Mouse (Mus musculus): ENCODE results near the gene Cacna1d. TPM values are rescaled to one million over a fixed set of nuclear protein-coding genes. Genes with fewer than 3 reads are reported as not detected.

The Cacna1d gene
- polyA plus RNA-seq, 1 experiment: not detected

DNA sequence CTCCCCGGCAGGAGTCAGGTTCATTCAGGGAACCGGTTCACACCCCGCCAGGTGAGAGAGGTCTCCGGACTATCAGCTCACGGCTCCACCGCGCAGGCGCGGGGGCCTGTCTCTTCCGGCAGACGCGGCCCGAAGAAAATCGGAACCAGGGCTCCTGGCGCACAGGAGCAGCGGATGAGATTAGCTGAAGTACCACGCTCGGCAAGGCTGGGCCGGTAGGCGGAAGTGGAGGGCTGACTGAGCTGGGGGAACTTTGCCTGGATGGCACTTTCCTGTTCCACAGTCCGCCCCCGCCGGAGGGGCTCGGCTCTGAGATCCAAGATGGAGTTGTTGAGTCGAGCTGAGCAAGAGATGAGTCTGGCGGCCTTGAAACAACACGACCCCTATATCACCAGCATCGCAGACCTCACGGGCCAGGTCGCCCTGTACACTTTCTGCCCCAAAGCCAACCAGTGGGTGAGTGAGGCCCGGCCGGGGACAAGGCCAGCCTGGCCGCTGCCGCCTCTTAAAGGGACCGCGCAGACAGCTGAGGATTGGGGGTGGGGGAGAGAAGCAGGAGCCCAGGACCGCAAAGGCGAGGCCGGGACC is 11.8 kb downstream of the Cacna1d start, which contains the start of gene Dcp1a:
Dcp1a (plus strand) TSS at position 175 of the 588 bp plus-strand sequence.
- TF ChIP-seq USF1 (IDR thresholded peaks at IDR 0.05; ENCODE audit: low read depth): no peak
- no peak for TF ChIP-seq MYOG (IDR thresholded peaks at IDR 0.05; ENCODE audit: control insufficient read depth, extremely low read depth, insufficient read length)
- TF ChIP-seq CEBPB (IDR thresholded peaks at IDR 0.05; ENCODE audit: low read depth): no peak
- TF ChIP-seq MYOD1 (IDR thresholded peaks at IDR 0.05; ENCODE audit: control insufficient read depth, insufficient read length, low read depth): no peak
- peak; percentile 77 for TF ChIP-seq MAX (IDR thresholded peaks at IDR 0.05)
- Histone ChIP-seq H3K4me3 (ENCODE audit: insufficient read depth, poor library complexity, severe bottlenecking) (peak within 1 kb of the TSS; percentile 85), H3K79me2 (ENCODE audit: control insufficient read depth, insufficient read depth) (peaks cover 32% of the 10 kb centered on the region), H3ac (ENCODE audit: control insufficient read depth, insufficient read length, low read depth) (peak within 1 kb of the TSS; percentile 87), H3K36me3 (ENCODE audit: control insufficient read depth, insufficient read depth) (peaks cover 25% of the 10 kb centered on the region), H3K79me3 (ENCODE audit: low read depth) (peaks cover 26% of the 10 kb centered on the region), H3K27me3 (ENCODE audit: control insufficient read depth, insufficient read depth, insufficient read length) (peaks cover 2% of the 10 kb centered on the region)

DNA sequence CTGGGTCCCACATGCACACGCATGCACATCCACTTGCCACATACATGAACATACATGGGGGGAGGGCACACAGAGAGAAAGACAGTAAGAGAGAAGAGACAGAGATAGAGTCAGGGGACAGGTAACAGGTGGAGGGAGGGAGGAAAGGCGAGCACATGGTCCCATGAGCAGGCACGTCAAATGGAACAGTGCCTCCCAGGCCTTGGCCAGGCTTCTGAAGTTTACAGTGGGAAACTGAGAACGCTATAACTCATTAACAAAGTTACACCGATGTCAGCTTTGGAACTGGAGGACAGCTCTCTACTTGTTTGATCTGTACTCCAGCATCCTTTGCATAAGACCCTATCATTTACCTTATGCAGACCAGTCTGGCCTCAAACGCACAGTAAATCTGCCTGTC is 16.8 kb downstream of the Cacna1d start:
- Histone ChIP-seq H3K79me3 (ENCODE audit: low read depth) (no peaks in the 10 kb centered on the region), H3K27me3 (ENCODE audit: control insufficient read depth, insufficient read depth, insufficient read length) (peaks cover 28% of the 10 kb centered on the region), H3K4me3 (ENCODE audit: insufficient read depth, poor library complexity, severe bottlenecking) (no peak overlapping the region), H3K79me2 (ENCODE audit: control insufficient read depth, insufficient read depth) (no peaks in the 10 kb centered on the region), H3ac (ENCODE audit: control insufficient read depth, insufficient read length, low read depth) (no peak overlapping the region), H3K36me3 (ENCODE audit: control insufficient read depth, insufficient read depth) (no peaks in the 10 kb centered on the region)
- TF ChIP-seq FOSL1 (IDR thresholded peaks at IDR 0.05; ENCODE audit: insufficient read depth, low read length, poor library complexity, severe bottlenecking) (no peak), MYOG (IDR thresholded peaks at IDR 0.05; ENCODE audit: control insufficient read depth, extremely low read depth, insufficient read length) (no peak), MYOD1 (IDR thresholded peaks at IDR 0.05; ENCODE audit: control insufficient read depth, insufficient read length, low read depth) (no peak), USF1 (IDR thresholded peaks at IDR 0.05; ENCODE audit: low read depth) (no peak), CTCF (IDR thresholded peaks at IDR 0.05; ENCODE audit: control insufficient read depth, insufficient read depth, insufficient read length) (no peak), CEBPB (IDR thresholded peaks at IDR 0.05; ENCODE audit: low read depth) (no peak), MAX (IDR thresholded peaks at IDR 0.05) (no peak)

DNA sequence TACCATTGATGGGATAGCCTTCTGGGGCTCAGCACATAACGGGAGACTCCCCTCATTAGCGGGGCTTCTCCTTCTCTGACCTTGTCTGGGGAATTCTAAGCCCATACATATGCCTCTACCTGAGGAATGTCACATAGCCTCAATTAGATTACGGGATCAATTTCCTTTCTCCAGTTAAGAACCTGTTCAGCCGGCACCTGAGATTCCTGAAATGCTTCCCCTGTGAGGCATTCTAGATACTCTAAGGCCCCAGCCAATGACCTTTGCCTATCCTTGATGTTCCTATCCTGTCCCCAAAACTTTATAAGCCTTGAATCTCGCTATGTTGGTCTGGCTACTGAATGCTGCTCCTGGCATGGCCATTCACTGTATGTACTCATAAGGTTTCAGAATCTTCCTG is 17.6 kb downstream of the Cacna1d start:
- TF ChIP-seq MYOD1 (IDR thresholded peaks at IDR 0.05; ENCODE audit: control insufficient read depth, insufficient read length, low read depth) (no peak), CTCF (IDR thresholded peaks at IDR 0.05; ENCODE audit: control insufficient read depth, insufficient read depth, insufficient read length) (no peak), MAX (IDR thresholded peaks at IDR 0.05) (no peak), FOSL1 (IDR thresholded peaks at IDR 0.05; ENCODE audit: insufficient read depth, low read length, poor library complexity, severe bottlenecking) (no peak), MYOG (IDR thresholded peaks at IDR 0.05; ENCODE audit: control insufficient read depth, extremely low read depth, insufficient read length) (no peak), CEBPB (IDR thresholded peaks at IDR 0.05; ENCODE audit: low read depth) (no peak)
- H3ac ChIP-seq (ENCODE audit: control insufficient read depth, insufficient read length, low read depth): no peak overlapping the region
- H3K4me3 ChIP-seq (ENCODE audit: insufficient read depth, poor library complexity, severe bottlenecking): no peak overlapping the region
- H3K79me3 ChIP-seq (ENCODE audit: low read depth): no peaks in the 10 kb centered on the region
- H3K36me3 ChIP-seq (ENCODE audit: control insufficient read depth, insufficient read depth): no peaks in the 10 kb centered on the region
- no peaks in the 10 kb centered on the region for H3K79me2 ChIP-seq (ENCODE audit: control insufficient read depth, insufficient read depth)
- H3K27me3 ChIP-seq (ENCODE audit: control insufficient read depth, insufficient read depth, insufficient read length): peaks cover 33% of the 10 kb centered on the region

DNA sequence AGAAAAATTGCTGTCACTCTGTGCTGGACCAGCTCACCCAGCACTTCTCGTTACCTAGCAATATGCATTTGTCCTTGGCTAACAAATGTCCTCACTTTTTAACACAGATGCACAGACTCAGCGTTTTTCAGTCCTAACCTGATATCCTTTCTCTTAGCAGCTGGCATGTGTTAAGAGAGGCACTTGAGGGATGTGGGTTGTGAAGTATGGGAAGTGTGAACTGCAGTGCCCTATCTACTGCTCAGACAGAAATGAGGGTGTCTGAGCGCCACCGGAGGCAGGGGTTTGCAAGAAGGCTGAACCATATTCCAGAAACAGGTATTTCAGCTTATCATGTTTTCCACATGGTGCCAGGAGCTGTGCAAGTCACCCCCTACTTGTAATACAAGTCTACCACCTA is 27.9 kb downstream of the Cacna1d start:
- H3K79me3 ChIP-seq (ENCODE audit: low read depth): no peaks in the 10 kb centered on the region
- no peak overlapping the region for H3ac ChIP-seq (ENCODE audit: control insufficient read depth, insufficient read length, low read depth)
- no peaks in the 10 kb centered on the region for H3K36me3 ChIP-seq (ENCODE audit: control insufficient read depth, insufficient read depth)

DNA sequence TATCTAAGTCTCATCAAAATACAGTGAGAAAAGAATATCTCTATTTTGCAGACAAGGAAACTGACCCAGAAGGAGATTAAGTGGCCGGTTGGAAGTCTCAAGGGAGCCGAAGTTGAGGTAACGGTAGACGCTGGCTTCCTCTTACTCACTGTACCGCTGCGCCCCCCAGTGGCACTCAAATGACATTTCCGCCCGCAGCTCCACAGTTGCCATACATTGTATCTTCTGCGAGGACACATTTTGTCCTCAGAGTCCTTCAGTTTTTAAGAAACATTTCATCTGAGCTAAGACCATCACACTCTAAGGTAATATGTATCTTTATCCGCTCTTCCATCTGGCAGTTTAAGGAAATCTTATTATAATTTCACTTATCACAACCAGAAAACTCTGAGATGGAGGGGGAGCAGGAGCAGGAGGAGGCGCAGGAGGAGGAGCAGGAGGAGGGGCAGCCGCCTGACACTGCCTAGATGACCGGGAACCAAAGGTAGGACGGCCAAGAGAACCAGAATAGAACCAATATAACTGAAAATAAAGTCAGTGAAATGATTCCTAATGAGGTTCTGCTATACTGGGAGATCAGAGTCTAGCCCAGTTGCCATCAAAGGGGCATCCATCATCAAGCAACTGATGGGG is 31.2 kb downstream of the Cacna1d start:
- Histone ChIP-seq H3K79me3 (ENCODE audit: low read depth) (no peaks in the 10 kb centered on the region), H3ac (ENCODE audit: control insufficient read depth, insufficient read length, low read depth) (no peak overlapping the region), H3K27me3 (ENCODE audit: control insufficient read depth, insufficient read depth, insufficient read length) (peaks cover 18% of the 10 kb centered on the region), H3K4me3 (ENCODE audit: insufficient read depth, poor library complexity, severe bottlenecking) (no peak overlapping the region), H3K79me2 (ENCODE audit: control insufficient read depth, insufficient read depth) (no peaks in the 10 kb centered on the region), H3K36me3 (ENCODE audit: control insufficient read depth, insufficient read depth) (no peaks in the 10 kb centered on the region)
- no peak for TF ChIP-seq MAX (IDR thresholded peaks at IDR 0.05)
- no peak for TF ChIP-seq USF1 (IDR thresholded peaks at IDR 0.05; ENCODE audit: low read depth)
- TF ChIP-seq MYOD1 (IDR thresholded peaks at IDR 0.05; ENCODE audit: control insufficient read depth, insufficient read length, low read depth): no peak
- peak; percentile 82 for TF ChIP-seq CTCF (IDR thresholded peaks at IDR 0.05; ENCODE audit: control insufficient read depth, insufficient read depth, insufficient read length)
- no peak for TF ChIP-seq CEBPB (IDR thresholded peaks at IDR 0.05; ENCODE audit: low read depth)

More for the DNA sequence above, 27.9 kb downstream of the Cacna1d start:
- Histone ChIP-seq H3K27me3 (ENCODE audit: control insufficient read depth, insufficient read depth, insufficient read length) (peaks cover 10% of the 10 kb centered on the region), H3K79me2 (ENCODE audit: control insufficient read depth, insufficient read depth) (no peaks in the 10 kb centered on the region), H3K4me3 (ENCODE audit: insufficient read depth, poor library complexity, severe bottlenecking) (no peak overlapping the region)
- no peak for TF ChIP-seq MYOD1 (IDR thresholded peaks at IDR 0.05; ENCODE audit: control insufficient read depth, insufficient read length, low read depth)
- no peak for TF ChIP-seq CTCF (IDR thresholded peaks at IDR 0.05; ENCODE audit: control insufficient read depth, insufficient read depth, insufficient read length)
- TF ChIP-seq MAX (IDR thresholded peaks at IDR 0.05): no peak
- no peak for TF ChIP-seq USF1 (IDR thresholded peaks at IDR 0.05; ENCODE audit: low read depth)
- no peak for TF ChIP-seq FOSL1 (IDR thresholded peaks at IDR 0.05; ENCODE audit: insufficient read depth, low read length, poor library complexity, severe bottlenecking)
- no peak for TF ChIP-seq CEBPB (IDR thresholded peaks at IDR 0.05; ENCODE audit: low read depth)
- no peak for TF ChIP-seq MYOG (IDR thresholded peaks at IDR 0.05; ENCODE audit: control insufficient read depth, extremely low read depth, insufficient read length)
